21 mouse cellular contexts compared by ENCODE assay signal in the genomic region with DNA sequence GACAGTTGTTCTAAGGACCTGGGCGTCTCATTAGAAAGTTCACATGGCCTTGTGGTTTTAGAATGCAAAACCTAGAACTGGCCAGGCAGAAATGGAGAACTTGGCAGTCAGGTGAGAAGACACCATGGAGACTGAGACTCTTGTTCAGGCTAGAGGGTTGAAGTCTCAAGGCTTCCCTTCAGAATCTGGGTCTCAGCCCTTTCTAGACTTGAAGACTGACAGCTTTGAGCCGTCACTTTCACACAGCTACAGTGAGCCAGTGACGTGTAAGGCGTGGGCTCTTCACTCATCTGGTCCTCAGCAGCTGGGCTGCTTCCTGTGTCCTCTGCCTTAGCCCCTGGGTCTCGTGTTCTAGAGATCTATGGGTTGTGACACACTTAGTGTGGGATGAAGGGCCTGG. TPM values are rescaled to one million over a fixed set of nuclear protein-coding genes. Genes with fewer than 3 reads are reported as not detected.
DNase-seq lines count a peak whose midpoint lies in the region; ATAC-seq lines count a peak whose summit lies in the region.
"Had no signal": no experiment of that assay in that cellular context is flagged by ENCODE, and none has a peak within 500 bp of the region (broad histone marks: within the 10 kb centered on the region; RNA-seq: fewer than 3 reads in every experiment).

No protein-coding gene starts in this region.

- no peak overlapping the region for H3K27ac ChIP-seq in kidney, embryonic 14.5 days (ENCODE audit: low read depth, low read length)
- H3K27ac ChIP-seq in stomach, embryonic 14.5 days (ENCODE audit: low read length) = no peak overlapping the region
- no peak overlapping the region for H3K27ac ChIP-seq in liver, embryonic 12.5 days
- H3K27ac ChIP-seq: embryonic facial prominence, embryonic 15.5 days; forebrain, embryonic 10.5 days; hindbrain, embryonic 10.5 days; midbrain, embryonic 12.5 days had no signal

- H3K27me3 ChIP-seq in kidney, embryonic 14.5 days (ENCODE audit: control insufficient read depth, insufficient read depth, low read length) = no peaks in the 10 kb centered on the region
- H3K27me3 ChIP-seq in stomach, embryonic 14.5 days (ENCODE audit: control insufficient read depth, insufficient read depth, low read length) = no peaks in the 10 kb centered on the region
- H3K27me3 ChIP-seq in liver, embryonic 12.5 days (replicated peaks) = no peaks in the 10 kb centered on the region
- H3K27me3 ChIP-seq: embryonic facial prominence, embryonic 15.5 days; heart, embryonic 12.5 days; midbrain, embryonic 12.5 days had no signal

- DNase-seq in kidney, postnatal 36 days = no peak
- DNase-seq in lung, postnatal 10 days = peak; percentile 16
- DNase-seq in lung, postnatal 25 days (ENCODE audit: low spot score) = no peak
- DNase-seq: cerebellum, adult 9-10 months; embryo, embryonic 11 days; gastrocnemius, postnatal 14 days; layer of hippocampus, postnatal 36 days; left cerebral cortex, postnatal 4 days; lung, postnatal 14 days had no signal

- no peaks in the 10 kb centered on the region for H3K4me1 ChIP-seq in kidney, embryonic 14.5 days (ENCODE audit: control insufficient read depth, insufficient read depth, low read length)
- peaks cover 6% of the 10 kb centered on the region; the same call in 1 of the 2 replicates for H3K4me1 ChIP-seq in stomach, embryonic 14.5 days (ENCODE audit: control insufficient read depth, insufficient read depth, low read length)
- no peaks in the 10 kb centered on the region for H3K4me1 ChIP-seq in liver, embryonic 12.5 days
- H3K4me1 ChIP-seq: embryonic facial prominence, embryonic 15.5 days; forebrain, embryonic 10.5 days had no signal

- no peak overlapping the region for H3K4me2 ChIP-seq in kidney, embryonic 14.5 days (replicated peaks; ENCODE audit: low read depth, low read length)
- H3K4me2 ChIP-seq in stomach, embryonic 14.5 days (replicated peaks; ENCODE audit: low read depth, low read length) = no peak overlapping the region
- no peak overlapping the region for H3K4me2 ChIP-seq in liver, embryonic 12.5 days
- H3K4me2 ChIP-seq: embryonic facial prominence, embryonic 15.5 days; heart, embryonic 12.5 days; midbrain, embryonic 12.5 days had no signal

- H3K36me3 ChIP-seq in kidney, embryonic 14.5 days (ENCODE audit: control insufficient read depth, insufficient read depth, low read length) = peaks cover 3% of the 10 kb centered on the region; the same call in 1 of the 2 replicates
- no peaks in the 10 kb centered on the region for H3K36me3 ChIP-seq in stomach, embryonic 14.5 days (ENCODE audit: control insufficient read depth, insufficient read depth, low read length)
- H3K36me3 ChIP-seq in liver, embryonic 12.5 days = no peaks in the 10 kb centered on the region
- H3K36me3 ChIP-seq: embryonic facial prominence, embryonic 15.5 days; G1E had no signal

- H3K9me3 ChIP-seq in kidney, embryonic 14.5 days (ENCODE audit: control insufficient read depth, low read length) = peaks cover 3% of the 10 kb centered on the region; the same call in 1 of the 2 replicates
- 0 out of 2 replicates have a peak, but pooled peaks cover 4% of the 10 kb centered on the region for H3K9me3 ChIP-seq in stomach, embryonic 14.5 days (ENCODE audit: control insufficient read depth, low read depth, low read length)
- no peaks in the 10 kb centered on the region for H3K9me3 ChIP-seq in liver, embryonic 12.5 days (replicated peaks)
- H3K9me3 ChIP-seq: embryonic facial prominence, embryonic 15.5 days; heart, embryonic 12.5 days; hindbrain, embryonic 10.5 days; midbrain, embryonic 12.5 days had no signal

- no peak overlapping the region for H3K9ac ChIP-seq in kidney, embryonic 14.5 days (ENCODE audit: low read depth, low read length)
- no peak overlapping the region for H3K9ac ChIP-seq in stomach, embryonic 14.5 days (replicated peaks; ENCODE audit: low read depth, low read length)
- H3K9ac ChIP-seq in liver, embryonic 12.5 days = no peak overlapping the region
- H3K9ac ChIP-seq: embryonic facial prominence, embryonic 15.5 days; heart, embryonic 12.5 days; midbrain, embryonic 12.5 days had no signal

- WGBS in kidney, embryonic 14.5 days = 50% methylated on average over 5 of the region's 5 CpGs
- 45% methylated on average over 5 of the region's 5 CpGs for WGBS in stomach, embryonic 14.5 days
- 37% methylated on average over 5 of the region's 5 CpGs for WGBS in liver, embryonic 12.5 days (ENCODE audit: insufficient replicate concordance)

- H3K4me3 ChIP-seq in kidney, embryonic 14.5 days (ENCODE audit: low read length) = no peak overlapping the region
- no peak overlapping the region for H3K4me3 ChIP-seq in stomach, embryonic 14.5 days (ENCODE audit: low read depth, low read length)
- no peak overlapping the region for H3K4me3 ChIP-seq in liver, embryonic 12.5 days
- H3K4me3 ChIP-seq: embryonic facial prominence, embryonic 15.5 days; forebrain, embryonic 10.5 days; heart, embryonic 12.5 days; hindbrain, embryonic 10.5 days; midbrain, embryonic 12.5 days had no signal

- 0 out of 2 replicates have a peak, but pooled peaks have one; percentile 38 for ATAC-seq in kidney, embryonic 14.5 days (ENCODE audit: low FRiP score, low TSS enrichment)
- peak; percentile 81 for ATAC-seq in granulocyte monocyte progenitor cell, adult 5-6 weeks (replicated peaks; ENCODE audit: poor library complexity, severe bottlenecking)
- 0 out of 2 replicates have a peak, but pooled peaks have one; percentile 20 for ATAC-seq in stomach, embryonic 14.5 days (ENCODE audit: insufficient number of reproducible peaks, insufficient read depth, low FRiP score, low read depth)
- ATAC-seq in liver, embryonic 12.5 days = no peak
- ATAC-seq: inflammation-experienced regulatory T-cells, adult 6 months had no signal

RNA-seq across cellular contexts. Expression of a gene that starts 7.4 kb away (rescaled TPM):
- 69.0 and 93.4 TPM in 2 replicates for polyA plus RNA-seq in kidney, embryonic 14.5 days (2014; fragmentation: Nextera tagmentation; extraction: Ambion mirVana)
- not detected in 2 replicates for total RNA-seq in granulocyte monocyte progenitor cell, adult 5-6 weeks (2014; fragmentation: Nextera tagmentation)
- total RNA-seq in granulocyte monocyte progenitor cell, adult 5-6 weeks (2017) = 1.3 and 1.9 TPM in 2 replicates
- 35.8 and 46.2 TPM in 2 replicates for polyA plus RNA-seq in stomach, embryonic 14.5 days (2014; fragmentation: Nextera tagmentation; extraction: Ambion mirVana)
- 10.5 and 10.9 TPM in 2 replicates for polyA plus RNA-seq in liver, embryonic 12.5 days (2016; fragmentation: Nextera tagmentation; extraction: Ambion mirVana)
- total RNA-seq: G1E had no signal
- polyA plus RNA-seq: G1E; inflammation-experienced regulatory T-cells, adult 6 months; liver, adult 2 months had no signal

RNA-seq across cellular contexts. Expression of a gene that starts 52.6 kb away (rescaled TPM):
- polyA plus RNA-seq in kidney, embryonic 14.5 days (2014; fragmentation: Nextera tagmentation; extraction: Ambion mirVana) = 32.1 and 38.6 TPM in 2 replicates
- total RNA-seq in granulocyte monocyte progenitor cell, adult 5-6 weeks (2014; fragmentation: Nextera tagmentation) = 31.8 and 77.2 TPM in 2 replicates
- 62.6 and 71.2 TPM in 2 replicates for total RNA-seq in granulocyte monocyte progenitor cell, adult 5-6 weeks (2017)
- polyA plus RNA-seq in stomach, embryonic 14.5 days (2014; fragmentation: Nextera tagmentation; extraction: Ambion mirVana) = 24.6 and 24.8 TPM in 2 replicates
- 4.7 and 5.9 TPM in 2 replicates for polyA plus RNA-seq in liver, embryonic 12.5 days (2016; fragmentation: Nextera tagmentation; extraction: Ambion mirVana)
- polyA plus RNA-seq: G1E; inflammation-experienced regulatory T-cells, adult 6 months had no signal
